Mouse (Mus musculus) embryo, embryonic 10 days (tissue): ENCODE measurements at regions not wholly inside any gene's neighbourhood (a gene's known extent, or its start where the extent isn't known, plus 50 kb on each side); places are given as distances from the start of the nearest gene placed in this dataset.

Experiments used
- DNase-seq: peaks from one replicate; pipeline ENCODE4 v3.0.0-alpha.2; 2015; ENCODE audit warnings: low spot score

- DNase-seq: no peak
These were observed 319.7 kb downstream of the Bcor start for GRCm38 (mm10) chrX:11840319-11841035.

GRCm38 (mm10) chrX:11845566-11845965 is 314.6 kb downstream of the Bcor start:
- DNase-seq: no peak

GRCm38 (mm10) chrX:11855910-11856309 is 304.2 kb downstream of the Bcor start:
- DNase-seq: no peak

GRCm38 (mm10) chrX:11859396-11859795 is 300.8 kb downstream of the Bcor start:
- no peak for DNase-seq

- no peak for DNase-seq
These were observed 298.9 kb downstream of the Bcor start for GRCm38 (mm10) chrX:11861119-11861708.

GRCm38 (mm10) chrX:11861892-11862291 is 298.3 kb downstream of the Bcor start:
- peak; percentile 21 for DNase-seq

- DNase-seq: no peak
These were observed 297.0 kb downstream of the Bcor start for GRCm38 (mm10) chrX:11863106-11863505.

GRCm38 (mm10) chrX:11873913-11874312 is 286.2 kb downstream of the Bcor start:
- DNase-seq: no peak

- DNase-seq: no peak
These were observed 283.5 kb downstream of the Bcor start for GRCm38 (mm10) chrX:11876636-11877035.

GRCm38 (mm10) chrX:11878028-11878427 is 282.1 kb downstream of the Bcor start:
- DNase-seq: no peak

- no peak for DNase-seq
These were observed 279.2 kb downstream of the Bcor start for GRCm38 (mm10) chrX:11880972-11881371.

- DNase-seq: no peak
These were observed 276.1 kb downstream of the Bcor start for GRCm38 (mm10) chrX:11883738-11884716.

GRCm38 (mm10) chrX:11892396-11892795 is 267.8 kb downstream of the Bcor start:
- DNase-seq: no peak

- no peak for DNase-seq
These were observed 266.4 kb downstream of the Bcor start for GRCm38 (mm10) chrX:11893606-11894279.

- DNase-seq: no peak
These were observed 265.9 kb downstream of the Bcor start for GRCm38 (mm10) chrX:11894280-11894662.

- peak; percentile 50 for DNase-seq
These were observed 264.8 kb downstream of the Bcor start for GRCm38 (mm10) chrX:11895396-11895795.

GRCm38 (mm10) chrX:11898280-11898679 is 261.9 kb downstream of the Bcor start:
- DNase-seq: no peak

- no peak for DNase-seq
These were observed 261.1 kb downstream of the Bcor start for GRCm38 (mm10) chrX:11899051-11899450.

GRCm38 (mm10) chrX:11899914-11900313 is 260.2 kb downstream of the Bcor start:
- DNase-seq: no peak

GRCm38 (mm10) chrX:11901791-11902190 is 258.4 kb downstream of the Bcor start:
- DNase-seq: no peak

- no peak for DNase-seq
These were observed 256.9 kb downstream of the Bcor start for GRCm38 (mm10) chrX:11903116-11903700.

- DNase-seq: no peak
These were observed 254.9 kb downstream of the Bcor start for GRCm38 (mm10) chrX:11905231-11905630.
